Mouse (Mus musculus) lung, postnatal 10 days (tissue): ENCODE results near the gene Gigyf1.

ENCODE experiments used
- DNase-seq: peaks from one replicate; pipeline ENCODE4 v3.0.0; 2021

Gene Gigyf1

GRCm38 (mm10) chr5:137535318-137535717, 17.0 kb downstream of the Gigyf1 start:
- no peak for DNase-seq

- no peak for DNase-seq
These were observed 19.1 kb downstream of the Gigyf1 start for GRCm38 (mm10) chr5:137537461-137537860.

- peak; percentile 54 for DNase-seq
These were observed 21.0 kb downstream of the Gigyf1 start for GRCm38 (mm10) chr5:137539291-137539801.

GRCm38 (mm10) chr5:137540991-137541390, 22.6 kb downstream of the Gigyf1 start:
- no peak for DNase-seq

GRCm38 (mm10) chr5:137541768-137542540, 23.6 kb downstream of the Gigyf1 start:
- no peak for DNase-seq

- DNase-seq, result no peak
These were observed 26.6 kb downstream of the Gigyf1 start for GRCm38 (mm10) chr5:137544926-137545325.

GRCm38 (mm10) chr5:137545596-137545995, 27.2 kb downstream of the Gigyf1 start:
- no peak for DNase-seq

- no peak for DNase-seq
These were observed 31.5 kb downstream of the Gigyf1 start for GRCm38 (mm10) chr5:137549840-137550239.

GRCm38 (mm10) chr5:137551119-137551518, 32.8 kb downstream of the Gigyf1 start:
- no peak for DNase-seq

GRCm38 (mm10) chr5:137553000-137553399, 34.7 kb downstream of the Gigyf1 start:
- DNase-seq, result no peak

- DNase-seq, result peak; percentile 74
These were observed 35.1 kb downstream of the Gigyf1 start, which contains the start of gene Actl6b for GRCm38 (mm10) chr5:137553411-137553837. Gene Actl6b, plus strand, starts transcription at chr5:137553517.

GRCm38 (mm10) chr5:137553898-137554297, 35.5 kb downstream of the Gigyf1 start:
- no peak for DNase-seq

- DNase-seq, result no peak
These were observed 43.2 kb downstream of the Gigyf1 start for GRCm38 (mm10) chr5:137561556-137561955.

- no peak for DNase-seq
These were observed 44.6 kb downstream of the Gigyf1 start for GRCm38 (mm10) chr5:137562965-137563364.

GRCm38 (mm10) chr5:137565744-137566143, 47.4 kb downstream of the Gigyf1 start:
- DNase-seq, result no peak

GRCm38 (mm10) chr5:137566416-137566815, 48.1 kb downstream of the Gigyf1 start:
- DNase-seq, result no peak

- DNase-seq, result no peak
These were observed 50.0 kb downstream of the Gigyf1 start for GRCm38 (mm10) chr5:137568223-137568798.

GRCm38 (mm10) chr5:137569031-137569430, 50.7 kb downstream of the Gigyf1 start:
- DNase-seq, result no peak

GRCm38 (mm10) chr5:137569665-137570064, 51.3 kb downstream of the Gigyf1 start, which contains the start of gene Tfr2:
Gene Tfr2, plus strand, starts transcription at chr5:137569840.
- DNase-seq, result peak; percentile 74

- DNase-seq, result no peak
These were observed 51.8 kb downstream of the Gigyf1 start for GRCm38 (mm10) chr5:137570181-137570580.

- DNase-seq, result no peak
These were observed 52.6 kb downstream of the Gigyf1 start for GRCm38 (mm10) chr5:137570691-137571586.

- peak; percentile 58 for DNase-seq
These were observed 56.1 kb downstream of the Gigyf1 start for GRCm38 (mm10) chr5:137574470-137574901.
